Mouse (Mus musculus): ENCODE measurements at regions not wholly inside any gene's neighbourhood (a gene's known extent, or its start where the extent isn't known, plus 50 kb on each side); places are given as distances from the start of the nearest gene placed in this dataset.

DNA sequence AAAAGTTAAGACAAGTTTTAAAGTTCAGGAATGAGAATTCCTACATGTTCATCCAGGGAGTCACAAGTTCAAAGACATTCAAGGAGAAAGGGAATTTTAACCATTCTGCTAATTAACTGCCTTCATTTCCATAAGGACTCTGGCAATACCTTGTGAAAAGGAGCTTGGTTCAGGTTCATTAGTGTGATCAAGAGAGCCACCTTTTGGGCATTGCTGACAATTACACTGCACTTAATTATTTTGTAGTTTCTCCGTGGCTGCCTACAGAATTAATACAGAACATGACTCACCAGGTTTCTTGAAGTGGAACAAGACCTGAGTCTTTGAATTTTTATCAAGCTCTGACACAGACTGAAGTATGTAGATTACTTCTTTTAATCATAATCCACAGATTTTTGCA lies 52.4 kb upstream of the Ankef1 start:
- DNase-seq (ENCODE audit: low spot score) = peak; percentile 51
